Mouse (Mus musculus) ES-CJ7 (cell line): ENCODE results near the gene Bid.
"Not testable (repeated sequence)": the region's sequence is repeated elsewhere in the genome, so short reads cannot be mapped to it uniquely, and the experiment has no call there.

Experiments
- DNase-seq: peaks from one replicate; pipeline ENCODE4 v3.0.0; 2011; ENCODE audit warnings: low read depth, low spot score

Bid gene

DNA sequence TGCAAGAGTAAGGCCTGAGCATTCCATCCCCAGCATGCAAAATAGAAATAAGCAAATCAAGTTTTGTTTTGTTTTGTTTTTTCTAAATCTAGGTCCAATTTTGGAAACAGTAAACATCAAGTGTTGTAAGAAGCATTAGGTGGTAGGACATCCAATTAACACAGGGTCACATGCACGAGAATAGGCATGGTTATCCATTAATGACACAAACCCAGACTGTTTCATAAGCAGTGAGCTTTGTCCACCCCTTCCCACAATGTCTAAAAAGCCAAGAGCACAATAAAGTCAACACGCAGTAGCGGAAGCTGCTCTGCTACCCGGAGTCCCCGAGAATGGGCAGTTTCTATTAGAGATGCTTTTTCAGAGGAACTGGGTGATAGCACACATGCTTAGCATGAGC, 11.5 kb downstream of the Bid start:
- DNase-seq, result no peak

DNA sequence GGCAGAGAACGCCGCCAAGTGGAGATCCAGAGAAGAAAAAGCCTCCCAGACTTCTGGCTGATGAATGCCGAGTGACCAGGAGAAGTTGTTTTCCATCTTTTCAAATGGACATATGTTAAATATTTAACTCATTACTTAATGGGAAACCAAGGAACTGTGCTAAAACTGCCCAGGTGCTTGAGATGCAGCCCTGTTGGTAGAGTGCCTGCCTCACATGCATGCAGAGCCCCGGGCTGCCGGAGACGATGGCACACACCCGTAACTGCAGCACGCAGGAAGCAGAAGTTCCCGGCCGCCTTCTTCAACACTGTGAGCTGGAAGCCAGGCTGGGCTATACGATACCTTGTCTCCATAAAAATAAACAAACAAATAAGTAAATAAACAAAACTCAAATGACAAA, 12.7 kb downstream of the Bid start:
- DNase-seq, result no peak

DNA sequence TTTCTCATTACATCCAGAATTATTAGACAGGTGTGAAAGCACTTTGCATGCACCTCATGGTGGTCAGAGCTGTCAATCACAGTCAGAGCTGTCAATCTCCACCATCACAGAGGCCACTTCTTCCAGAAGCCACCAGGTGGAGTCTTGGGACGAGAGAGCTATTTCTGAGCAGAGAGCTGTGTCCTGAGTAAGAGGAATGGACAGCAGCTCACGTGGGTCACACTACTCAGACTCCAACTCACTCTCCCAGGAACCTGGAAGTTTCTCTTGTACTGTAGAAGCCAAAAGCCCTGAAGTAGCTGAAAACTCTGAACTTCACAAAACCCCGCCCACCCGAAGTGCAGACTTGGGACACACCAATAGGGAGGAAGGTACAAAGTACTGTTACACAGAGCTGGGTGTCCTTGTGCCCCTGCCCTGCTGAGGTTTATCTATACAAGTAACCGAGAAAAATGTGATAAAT, 13.2 kb downstream of the Bid start:
- peak; percentile 91 for DNase-seq

DNA sequence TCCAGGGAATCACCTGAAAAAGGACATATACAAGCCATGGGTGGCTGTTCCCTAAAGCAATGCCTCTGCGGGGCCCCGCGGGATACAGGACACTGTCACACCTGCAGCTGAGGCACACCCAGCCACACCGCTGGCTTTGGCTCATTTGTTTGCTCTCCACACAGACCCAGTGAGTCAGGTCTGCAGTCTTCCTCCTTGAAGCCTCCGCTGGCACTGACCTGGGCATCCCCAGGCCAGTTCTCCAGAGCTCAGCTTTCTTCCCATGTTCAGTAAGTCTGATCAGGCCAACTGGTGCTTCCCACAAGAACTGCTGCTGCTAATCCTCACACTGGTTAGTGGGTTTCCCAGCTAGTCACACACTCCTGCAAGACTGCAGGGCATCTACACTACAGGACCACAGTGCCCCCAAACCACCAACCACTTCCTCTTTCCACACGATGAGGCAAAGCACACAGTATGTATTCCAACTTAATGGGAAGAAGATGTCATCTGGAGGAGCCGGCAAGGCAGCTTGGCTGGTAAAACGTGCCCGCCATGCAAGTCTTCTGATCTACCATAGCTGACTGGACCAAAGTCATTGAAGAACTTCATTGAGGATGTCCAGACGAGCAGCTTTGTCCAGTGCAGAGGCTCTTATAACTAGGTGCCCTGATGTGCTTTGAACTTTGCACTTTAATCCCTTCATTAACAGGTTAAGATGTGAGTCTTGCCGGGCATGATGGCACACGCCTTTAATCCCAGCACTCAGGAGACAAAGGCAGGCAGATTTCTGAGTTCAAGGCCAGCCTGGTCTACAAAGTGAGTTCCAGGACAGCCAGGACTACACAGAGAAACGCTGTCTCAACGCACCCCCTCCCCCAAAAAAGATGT, 14.6 kb downstream of the Bid start:
- DNase-seq, result no peak

DNA sequence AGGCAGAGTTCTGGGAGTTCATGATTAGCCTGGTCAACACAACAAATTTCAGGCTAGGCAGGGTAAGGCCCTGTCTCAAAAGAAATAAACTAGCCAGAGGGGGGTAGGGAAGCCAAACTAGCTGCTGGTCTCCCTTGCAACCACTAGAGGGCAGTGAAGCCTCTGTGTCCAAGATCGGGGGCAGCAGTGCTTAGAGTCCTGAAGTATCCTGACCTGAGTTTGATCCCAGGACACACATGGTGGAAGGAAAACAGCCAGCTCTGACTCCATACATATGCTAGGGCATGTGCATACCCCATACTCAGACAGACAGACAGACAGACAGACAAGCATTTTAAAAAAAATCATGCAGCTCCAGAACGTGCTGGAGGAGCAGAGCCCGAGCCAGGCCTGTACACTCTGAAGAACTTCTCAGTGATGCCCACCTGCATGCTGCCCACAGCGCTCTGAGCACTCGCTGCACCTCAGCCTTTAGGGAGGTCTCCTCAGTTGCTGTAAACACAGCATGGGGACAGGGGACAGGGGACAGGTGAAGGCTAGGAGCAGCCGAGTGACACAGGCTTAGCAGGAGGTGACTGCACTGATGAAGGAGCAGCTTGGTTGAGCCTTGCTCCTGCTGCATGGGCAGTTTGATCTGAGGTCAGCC, 18.3 kb downstream of the Bid start:
- peak; percentile 80 for DNase-seq

GRCm38 (mm10) chr6:120894524-120894923, 22.1 kb downstream of the Bid start:
- DNase-seq, result no peak

- no peak for DNase-seq
Observed at GRCm38 (mm10) chr6:120894089-120894488, 22.6 kb downstream of the Bid start.

DNA sequence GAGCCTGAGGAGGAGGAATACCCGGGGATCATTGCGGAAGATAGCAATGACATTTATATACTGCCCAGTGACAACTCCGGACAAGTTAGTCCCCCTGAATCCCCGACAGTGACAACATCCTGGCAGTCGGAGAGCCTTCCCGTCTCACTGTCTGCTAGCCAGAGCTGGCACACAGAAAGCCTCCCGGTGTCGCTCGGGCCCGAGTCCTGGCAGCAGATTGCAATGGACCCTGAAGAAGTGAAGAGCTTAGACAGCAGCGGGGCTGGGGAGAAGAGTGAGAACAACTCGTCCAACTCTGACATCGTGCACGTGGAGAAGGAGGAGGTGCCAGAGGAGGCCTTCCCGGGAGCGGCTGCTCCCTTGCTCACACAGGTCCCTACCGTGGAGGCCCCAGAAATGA, 30.0 kb downstream of the Bid start:
- no peak for DNase-seq

GRCm38 (mm10) chr6:120884436-120884835, 32.2 kb downstream of the Bid start:
- no peak for DNase-seq

GRCm38 (mm10) chr6:120879046-120879445, 37.6 kb downstream of the Bid start:
- DNase-seq, result no peak

- no peak for DNase-seq
Observed at GRCm38 (mm10) chr6:120873874-120874273, 42.8 kb downstream of the Bid start.

DNA sequence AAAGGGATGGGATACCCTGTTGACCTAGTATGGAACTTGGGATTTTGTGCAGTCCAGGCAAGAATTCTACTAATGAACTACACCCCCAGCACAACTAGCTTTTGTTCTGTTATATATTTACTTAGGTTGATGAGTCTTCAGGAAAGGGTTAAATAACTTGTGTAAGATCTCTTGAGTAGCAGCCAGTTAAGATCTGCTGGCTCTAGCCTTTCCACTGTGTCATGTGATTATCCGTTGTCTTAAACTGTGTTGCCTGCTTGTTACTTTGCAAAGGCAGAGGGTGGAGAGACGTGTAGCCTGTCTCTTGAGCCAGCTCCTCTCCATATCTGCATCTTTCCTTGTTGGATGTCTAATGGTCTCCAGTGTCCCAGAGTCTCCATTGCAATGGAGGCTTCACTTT, 45.4 kb downstream of the Bid start:
- no peak for DNase-seq

GRCm38 (mm10) chr6:120868824-120869223, 47.8 kb downstream of the Bid start:
- DNase-seq, result no peak

- no peak for DNase-seq
Observed at GRCm38 (mm10) chr6:120866051-120866814, 50.4 kb downstream of the Bid start.

DNA sequence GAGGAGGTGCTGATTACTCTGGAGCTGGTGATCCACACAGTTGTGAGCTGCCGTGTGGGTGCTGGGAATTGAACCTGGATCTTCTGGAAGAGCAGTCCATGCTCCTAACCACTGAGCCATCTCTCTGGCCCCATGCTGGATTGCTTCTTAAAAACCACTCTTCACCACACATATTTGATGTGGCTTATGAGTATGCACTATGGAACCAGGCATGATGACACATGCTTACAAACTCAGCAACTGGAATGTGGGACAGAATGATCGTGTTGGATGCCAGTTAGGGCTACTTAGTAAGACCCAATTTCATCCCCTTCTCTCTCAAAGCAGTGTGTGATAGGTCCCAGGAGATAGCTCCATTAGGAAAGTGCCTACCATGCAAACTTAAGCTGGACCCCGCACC, 56.6 kb downstream of the Bid start:
- DNase-seq, result no peak

- peak; percentile 23 for DNase-seq
Observed at GRCm38 (mm10) chr6:120858217-120858711, 58.4 kb downstream of the Bid start.

- no peak for DNase-seq
Observed at GRCm38 (mm10) chr6:120854413-120854812, 62.2 kb downstream of the Bid start.

- DNase-seq, result not testable (repeated sequence)
Observed at GRCm38 (mm10) chr6:120850720-120851119, 65.9 kb downstream of the Bid start.
